In genomic region chr15:101191459-101192259, GRCm38 (mm10) we compare ENCODE assay signal across 8 mouse cellular contexts. TPM values are rescaled to one million over a fixed set of nuclear protein-coding genes. Genes with fewer than 3 reads are reported as not detected.
DNase-seq lines count a peak whose midpoint lies in the region; ATAC-seq lines count a peak whose summit lies in the region.

No protein-coding gene starts in this region.

- peaks cover 14% of the 10 kb centered on the region for H3K36me3 ChIP-seq in liver, embryonic 11.5 days (ENCODE audit: control insufficient read depth, insufficient read depth, low read length)
- H3K36me3 ChIP-seq in midbrain, embryonic 16.5 days (ENCODE audit: control insufficient read depth, insufficient read depth, low read length) = peaks cover 24% of the 10 kb centered on the region

- 37% methylated on average over 13 of the region's 13 CpGs for whole genome bisulfite sequencing in liver, embryonic 11.5 days
- WGBS in midbrain, embryonic 16.5 days = 12% methylated on average over 13 of the region's 13 CpGs

- H3K27ac ChIP-seq in liver, embryonic 11.5 days (ENCODE audit: low read depth, low read length) = peak overlapping the region; percentile 33; the same call in 1 of the 2 replicates
- no peak overlapping the region for H3K27ac ChIP-seq in midbrain, embryonic 16.5 days (ENCODE audit: low read length)

- DNase-seq in ovary, adult 18-20 months (ENCODE audit: low spot score) = peak; percentile 67
- no peak for DNase-seq in ovary, postnatal 10 days (ENCODE audit: low spot score)
- peak; percentile 57 for DNase-seq in embryo, embryonic 10.5 days (ENCODE audit: low spot score)
- peak; percentile 77 for DNase-seq in heart, adult 8-10 months (ENCODE audit: low spot score)
- no peak for DNase-seq in liver, embryonic 11.5 days (ENCODE audit: low spot score)
- DNase-seq in thymus, postnatal 36 days = no peak

- no peak overlapping the region for H3K4me2 ChIP-seq in liver, embryonic 11.5 days
- H3K4me2 ChIP-seq in midbrain, embryonic 16.5 days (ENCODE audit: low read length) = no peak overlapping the region

- H3K9ac ChIP-seq in liver, embryonic 11.5 days (ENCODE audit: low read depth, low read length) = no peak overlapping the region
- no peak overlapping the region for H3K9ac ChIP-seq in midbrain, embryonic 16.5 days (ENCODE audit: low read depth, low read length)

- no peaks in the 10 kb centered on the region for H3K9me3 ChIP-seq in liver, embryonic 11.5 days (ENCODE audit: control insufficient read depth, low read length)
- no peaks in the 10 kb centered on the region for H3K9me3 ChIP-seq in midbrain, embryonic 16.5 days (replicated peaks; ENCODE audit: control insufficient read depth, low read length, poor library complexity, severe bottlenecking)

- no peaks in the 10 kb centered on the region for H3K27me3 ChIP-seq in liver, embryonic 11.5 days (replicated peaks; ENCODE audit: control insufficient read depth, insufficient read depth, low read length)
- H3K27me3 ChIP-seq in midbrain, embryonic 16.5 days (ENCODE audit: control insufficient read depth, insufficient read depth, low read depth, low read length) = no peaks in the 10 kb centered on the region

- peaks cover 45% of the 10 kb centered on the region for H3K4me1 ChIP-seq in liver, embryonic 11.5 days (replicated peaks; ENCODE audit: control insufficient read depth, insufficient read depth, low read length)
- H3K4me1 ChIP-seq in midbrain, embryonic 16.5 days (ENCODE audit: control insufficient read depth, insufficient read depth, low read length) = peaks cover 9% of the 10 kb centered on the region

- ATAC-seq in liver, embryonic 11.5 days (replicated peaks; ENCODE audit: low FRiP score) = peak; percentile 21; the same call in 1 of the 2 replicates
- ATAC-seq in midbrain, embryonic 16.5 days = peak; percentile 32; the same call in 1 of the 2 replicates
- ATAC-seq in cerebellum, adult (ENCODE audit: insufficient number of reproducible peaks, low FRiP score, low TSS enrichment) = no peak

- no peak overlapping the region for H3K4me3 ChIP-seq in liver, embryonic 11.5 days (ENCODE audit: low read depth, low read length)
- H3K4me3 ChIP-seq in midbrain, embryonic 16.5 days (ENCODE audit: low read depth, low read length) = no peak overlapping the region

RNA-seq across cellular contexts. Expression of gene Acvr1b, which starts 17.8 kb away (rescaled TPM):
- total RNA-seq in heart, adult 8-10 months (2022) = 10 to 100 TPM; 12.1 to 14.7 (median 13.9) TPM
- polyA plus RNA-seq in liver, embryonic 11.5 days (2014; fragmentation: Nextera tagmentation; extraction: Ambion mirVana) = 4.2 and 4.4 TPM in 2 replicates
- polyA plus RNA-seq in midbrain, embryonic 16.5 days (2015; fragmentation: Nextera tagmentation; extraction: Ambion mirVana) = 22.1 and 24.5 TPM in 2 replicates

RNA-seq across cellular contexts. Expression of gene Grasp, which starts 32.3 kb away (rescaled TPM):
- 10 to 100 TPM in 1 of 4 experiments, 1 to 10 TPM in 3; 7.6 to 10.2 (median 9.5) TPM for total RNA-seq in heart, adult 8-10 months (2022)
- 1.5 and 1.7 TPM in 2 replicates for polyA plus RNA-seq in liver, embryonic 11.5 days (2014; fragmentation: Nextera tagmentation; extraction: Ambion mirVana)
- polyA plus RNA-seq in midbrain, embryonic 16.5 days (2015; fragmentation: Nextera tagmentation; extraction: Ambion mirVana) = 0.95 and 1.1 TPM in 2 replicates

Comparison
In these comparisons a context has a peak if more than half of its experiments do, and no peak if none do; other contexts are left out.
1. DNase-seq: peak in ovary, adult 18-20 months (single experiment), embryo, embryonic 10.5 days (single experiment) and heart, adult 8-10 months (single experiment); none in ovary, postnatal 10 days (single experiment), liver, embryonic 11.5 days (single experiment) and thymus, postnatal 36 days (0 of 2).